7 mouse cellular contexts compared by ENCODE assay signal in the genomic region with DNA sequence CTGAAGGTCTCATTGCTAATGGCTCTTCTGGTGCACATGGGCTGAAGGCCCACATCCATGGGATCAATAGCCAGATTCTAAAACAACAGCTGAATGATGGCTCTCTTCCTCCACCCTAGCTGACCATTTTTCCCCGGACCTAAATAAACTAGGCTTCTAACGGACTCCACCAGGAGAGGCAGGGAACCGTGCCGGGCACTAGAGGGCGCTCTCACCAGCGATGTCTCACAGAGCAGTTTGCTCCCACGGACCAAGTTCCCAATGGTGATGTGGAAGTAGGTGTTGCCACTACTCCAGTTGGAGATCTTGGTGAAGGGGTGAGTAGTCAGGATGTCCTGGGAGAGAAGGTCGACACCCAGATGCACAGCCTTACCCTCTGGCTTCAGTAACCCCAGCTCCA.
DNase-seq lines count a peak whose midpoint lies in the region; ATAC-seq and TF ChIP-seq lines count a peak whose summit lies in the region.

No protein-coding gene starts in this region.

- no peak for TF ChIP-seq EP300 in liver, embryonic 14.5 days (IDR thresholded peaks at IDR 0.05; ENCODE audit: low read depth)

- H3K36me3 ChIP-seq in kidney, embryonic 14.5 days (ENCODE audit: control insufficient read depth, insufficient read depth, low read length): no peaks in the 10 kb centered on the region
- no peaks in the 10 kb centered on the region for H3K36me3 ChIP-seq in liver, embryonic 14.5 days (replicated peaks; ENCODE audit: control insufficient read depth, insufficient read depth, low read depth)
- peaks cover 15% of the 10 kb centered on the region; the same call in 1 of the 2 replicates for H3K36me3 ChIP-seq in small intestine, adult 2 months (ENCODE audit: control insufficient read depth, insufficient read depth, low read length)

- H3K4me3 ChIP-seq in kidney, embryonic 14.5 days (ENCODE audit: low read length): no peak overlapping the region
- no peak overlapping the region for H3K4me3 ChIP-seq in cerebellum, adult 2 months (replicated peaks; ENCODE audit: insufficient read depth, low read depth, low read length)
- no peak overlapping the region for H3K4me3 ChIP-seq in liver, embryonic 14.5 days (ENCODE audit: insufficient read depth in 1 of 2, low read depth in 2 of 2, low read length in 2 of 2)
- no peak overlapping the region for H3K4me3 ChIP-seq in small intestine, adult 2 months (ENCODE audit: low read depth, low read length)

- no peak overlapping the region for H3K4me2 ChIP-seq in kidney, embryonic 14.5 days (replicated peaks; ENCODE audit: low read depth, low read length)
- H3K4me2 ChIP-seq in liver, embryonic 14.5 days (ENCODE audit: low read depth): no peak overlapping the region

- no peaks in the 10 kb centered on the region for H3K27me3 ChIP-seq in kidney, embryonic 14.5 days (ENCODE audit: control insufficient read depth, insufficient read depth, low read length)
- H3K27me3 ChIP-seq in cerebellum, adult 2 months (ENCODE audit: control insufficient read depth, insufficient read depth, low read length): no peaks in the 10 kb centered on the region
- H3K27me3 ChIP-seq in liver, embryonic 14.5 days (ENCODE audit: control insufficient read depth, insufficient read depth, low read length): no peaks in the 10 kb centered on the region
- H3K27me3 ChIP-seq in small intestine, adult 2 months (ENCODE audit: control insufficient read depth, insufficient read depth, low read length): no peaks in the 10 kb centered on the region

- H3K9ac ChIP-seq in kidney, embryonic 14.5 days (ENCODE audit: low read depth, low read length): no peak overlapping the region
- no peak overlapping the region for H3K9ac ChIP-seq in liver, embryonic 14.5 days (replicated peaks)

- intact Hi-C loops in heart, postnatal 14 days (cut with DNase I): no loop called here

- H3K9me3 ChIP-seq in kidney, embryonic 14.5 days (ENCODE audit: control insufficient read depth, low read length): no peaks in the 10 kb centered on the region
- no peaks in the 10 kb centered on the region for H3K9me3 ChIP-seq in liver, embryonic 14.5 days (ENCODE audit: control insufficient read depth, low read length)

- DNase-seq in kidney, adult 18-20 months: peak; percentile 66
- DNase-seq in adrenal gland, adult (ENCODE audit: inconsistent age in 2 of 2, low spot score in 1 of 2): peak; percentile 57 to 83
- DNase-seq in cerebellum, adult 2 months: peak in 1 of 2 experiments; percentile 35
- peak; percentile 48 to 61 for DNase-seq in heart, postnatal 14 days
- DNase-seq in liver, embryonic 14.5 days (ENCODE audit: low read depth in 3 of 3, low spot score in 3 of 3): no peak

- TF ChIP-seq CTCF in cerebellum, adult 2 months (IDR thresholded peaks at IDR 0.05; ENCODE audit: borderline replicate concordance, insufficient read depth, low read depth, low read length): peak; percentile 70
- peak; percentile 92 for TF ChIP-seq CTCF in liver, embryonic 14.5 days (IDR thresholded peaks at IDR 0.05; ENCODE audit: low read depth)
- peak; percentile 74; the same call in 1 of the 2 replicates for TF ChIP-seq CTCF in small intestine, adult 2 months (IDR thresholded peaks at IDR 0.05; ENCODE audit: extremely low read depth, insufficient read length, insufficient replicate concordance, low read depth, low read length)

- ATAC-seq in kidney, embryonic 14.5 days (ENCODE audit: low FRiP score, low TSS enrichment): no peak
- no peak for ATAC-seq in liver, embryonic 14.5 days (ENCODE audit: insufficient read depth)

- H3K27ac ChIP-seq in kidney, embryonic 14.5 days (ENCODE audit: low read depth, low read length): no peak overlapping the region
- H3K27ac ChIP-seq in cerebellum, adult 2 months (ENCODE audit: insufficient read depth, low read length): no peak overlapping the region
- H3K27ac ChIP-seq in liver, embryonic 14.5 days: no peak overlapping the region
- no peak overlapping the region for H3K27ac ChIP-seq in small intestine, adult 2 months (ENCODE audit: insufficient read depth, low read depth, low read length)

- no peak for TF ChIP-seq POLR2A in cerebellum, adult 2 months (IDR thresholded peaks at IDR 0.05; ENCODE audit: borderline replicate concordance, insufficient read depth, low read length)
- no peak for TF ChIP-seq POLR2A in small intestine, adult 2 months (IDR thresholded peaks at IDR 0.05; ENCODE audit: low read depth, low read length)

- H3K4me1 ChIP-seq in kidney, embryonic 14.5 days (ENCODE audit: control insufficient read depth, insufficient read depth, low read length): no peaks in the 10 kb centered on the region
- no peaks in the 10 kb centered on the region for H3K4me1 ChIP-seq in cerebellum, adult 2 months (ENCODE audit: control insufficient read depth, insufficient read depth, low read length)
- H3K4me1 ChIP-seq in liver, embryonic 14.5 days (replicated peaks; ENCODE audit: control insufficient read depth in 2 of 2, insufficient read depth in 2 of 2, low read length in 1 of 2): 0 out of 4 replicates have a peak, but pooled peaks cover 0 to 2% of the 10 kb centered on the region in 2 experiments
- H3K4me1 ChIP-seq in small intestine, adult 2 months (ENCODE audit: control insufficient read depth, insufficient read depth, insufficient read length, low read length): no peaks in the 10 kb centered on the region

- 19% methylated on average over 8 of the region's 8 CpGs for WGBS in kidney, embryonic 14.5 days
- WGBS in cerebellum, adult 2 months: 18% methylated on average over 8 of the region's 8 CpGs
- WGBS in liver, embryonic 14.5 days (ENCODE audit: insufficient replicate concordance): 16% methylated on average over 8 of the region's 8 CpGs
- 23% methylated on average over 8 of the region's 8 CpGs for WGBS in small intestine, adult 2 months

Comparison
In these comparisons a context has a peak if more than half of its experiments do, and no peak if none do; other contexts are left out.
1. DNase-seq: peak in kidney, adult 18-20 months (single experiment), adrenal gland, adult (2 of 2) and heart, postnatal 14 days (2 of 2); none in liver, embryonic 14.5 days (0 of 3).
2. Peak in every context shown above with its lines, with median percentiles within 50 percentile points of each other: CTCF ChIP-seq.